Mouse (Mus musculus) neural tube, embryonic 14.5 days (tissue): ENCODE measurements around the gene Dpyd. TPM values are rescaled to one million over a fixed set of nuclear protein-coding genes. Genes with fewer than 3 reads are reported as not detected.

ENCODE experiments used
- ATAC-seq: fragments of 200-750 bp; cut with Nextera tagmentation; 2 replicates; pipeline ENCODE4 v1.8.0; 2017; ENCODE audit warnings: low read depth, mild to moderate bottlenecking, moderate TSS enrichment, moderate library complexity
- H3K27ac ChIP-seq: fragments of 300-500 bp; sonication (generic); 2 replicates; pipeline ENCODE4 v1.5.1; 2014; ENCODE audit warnings: low read depth, mild to moderate bottlenecking, control low read depth, low read length, moderate library complexity, mixed read lengths
- H3K27me3 ChIP-seq: fragments of 300-500 bp; sonication (generic); 2 replicates; pipeline ENCODE4 v1.6.1; 2014; ENCODE audit warnings: low read length; ENCODE audit not compliant: control insufficient read depth, insufficient read depth
- H3K36me3 ChIP-seq: fragments of 300-500 bp; sonication (generic); 2 replicates; pipeline ENCODE4 v1.6.1; 2014; ENCODE audit warnings: low read length, mixed read lengths; ENCODE audit not compliant: control insufficient read depth, insufficient read depth
- H3K4me1 ChIP-seq: fragments of 300-500 bp; sonication (generic); 2 replicates; pipeline ENCODE4 v1.6.1; 2014; ENCODE audit warnings: low read length; ENCODE audit not compliant: control insufficient read depth, insufficient read depth
- H3K4me2 ChIP-seq: fragments of 300-500 bp; sonication (generic); 2 replicates; pipeline ENCODE4 v1.6.1; 2014; ENCODE audit warnings: mild to moderate bottlenecking, low read depth, low read length, control low read depth
- H3K4me3 ChIP-seq: fragments of 300-500 bp; sonication (generic); 2 replicates; pipeline ENCODE4 v1.5.1; 2014; ENCODE audit warnings: low read depth, low read length, control low read depth, mixed read lengths
- H3K9ac ChIP-seq: fragments of 300-500 bp; sonication (generic); replicated peaks from 2 replicates; pipeline ENCODE4 v1.6.1; 2014; ENCODE audit warnings: low read depth, mild to moderate bottlenecking, control low read depth, low read length, mixed read lengths
- H3K9me3 ChIP-seq: fragments of 300-500 bp; sonication (generic); 2 replicates; pipeline ENCODE4 v1.6.1; 2016; ENCODE audit warnings: low read length; ENCODE audit not compliant: control insufficient read depth
- WGBS: fragments of 180-500 bp; shearing (Covaris S2); extraction: QIAGEN DNeasy Blood & Tissue Kit; methylation state at CpG from one replicate; pipeline ENCODE4 v1.1.7; 2014; 5-methylcytosine and 5-hydroxymethylcytosine counted together
- polyA plus RNA-seq: library from polyadenylated mRNA; unstranded; fragments of >200 nt; fragmentation: Nextera tagmentation; extraction: Ambion mirVana; gene quantifications from 2 replicates; pipeline ENCODE4 v1.2.1, GENCODE M21; 2014

The Dpyd gene
- polyA plus RNA-seq, 1 experiment from 2014 or later = 10.2 TPM

GRCm38 (mm10) chr3:119402836-119403728, 841.2 kb downstream of the Dpyd start:
- H3K4me3 ChIP-seq = no peak overlapping the region
- no peak overlapping the region for H3K9ac ChIP-seq
- 56% methylated on average over 7 of the region's 7 CpGs for WGBS
- no peak overlapping the region for H3K4me2 ChIP-seq
- no peaks in the 10 kb centered on the region for H3K9me3 ChIP-seq
- no peak for ATAC-seq
- H3K4me1 ChIP-seq = no peaks in the 10 kb centered on the region
- no peaks in the 10 kb centered on the region for H3K27me3 ChIP-seq
- no peak overlapping the region for H3K27ac ChIP-seq
- no peaks in the 10 kb centered on the region for H3K36me3 ChIP-seq

- Histone ChIP-seq H3K36me3 (no peaks in the 10 kb centered on the region), H3K4me3 (no peak overlapping the region), H3K27ac (no peak overlapping the region), H3K4me2 (no peak overlapping the region), H3K9ac (no peak overlapping the region), H3K4me1 (no peaks in the 10 kb centered on the region), H3K9me3 (no peaks in the 10 kb centered on the region), H3K27me3 (no peaks in the 10 kb centered on the region)
- WGBS = 75% methylated on average over 9 of the region's 9 CpGs
- no peak for ATAC-seq
Observed at GRCm38 (mm10) chr3:119419087-119419709, 857.3 kb downstream of the Dpyd start.

DNA sequence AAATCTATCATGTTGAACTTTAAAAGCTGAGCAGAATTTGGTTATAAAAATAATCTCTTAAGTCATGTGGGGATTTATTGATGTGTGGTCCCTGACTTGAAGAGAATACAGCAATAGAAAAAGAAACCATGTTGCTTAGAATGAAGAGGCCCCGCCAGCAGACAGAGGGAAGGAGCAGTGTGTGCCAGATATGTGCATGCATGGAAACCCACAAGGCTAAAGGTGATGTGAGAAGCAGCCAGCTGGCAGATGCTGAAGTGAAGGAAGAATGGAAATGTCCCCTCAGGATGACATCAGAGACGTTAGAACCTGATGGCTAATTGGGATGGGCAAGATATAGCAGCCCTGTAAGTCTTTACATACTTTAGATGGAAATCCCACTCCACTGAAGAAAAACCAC, 857.8 kb downstream of the Dpyd start:
- no peak overlapping the region for H3K4me3 ChIP-seq
- H3K9me3 ChIP-seq = no peaks in the 10 kb centered on the region
- no peaks in the 10 kb centered on the region for H3K27me3 ChIP-seq
- H3K27ac ChIP-seq = no peak overlapping the region
- H3K36me3 ChIP-seq = no peaks in the 10 kb centered on the region
- no peak overlapping the region for H3K9ac ChIP-seq
- WGBS = 69% methylated on average over 2 of the region's 2 CpGs
- H3K4me2 ChIP-seq = no peak overlapping the region
- no peaks in the 10 kb centered on the region for H3K4me1 ChIP-seq
- no peak for ATAC-seq

- Histone ChIP-seq H3K9me3 (no peaks in the 10 kb centered on the region), H3K4me3 (no peak overlapping the region), H3K9ac (no peak overlapping the region), H3K27me3 (no peaks in the 10 kb centered on the region), H3K4me2 (no peak overlapping the region), H3K27ac (no peak overlapping the region), H3K36me3 (no peaks in the 10 kb centered on the region), H3K4me1 (no peaks in the 10 kb centered on the region)
- ATAC-seq = no peak; the same call in 1 of the 2 replicates
- 62% methylated on average over 8 of the region's 8 CpGs for WGBS
Observed at GRCm38 (mm10) chr3:119431339-119431738, 869.4 kb downstream of the Dpyd start.

DNA sequence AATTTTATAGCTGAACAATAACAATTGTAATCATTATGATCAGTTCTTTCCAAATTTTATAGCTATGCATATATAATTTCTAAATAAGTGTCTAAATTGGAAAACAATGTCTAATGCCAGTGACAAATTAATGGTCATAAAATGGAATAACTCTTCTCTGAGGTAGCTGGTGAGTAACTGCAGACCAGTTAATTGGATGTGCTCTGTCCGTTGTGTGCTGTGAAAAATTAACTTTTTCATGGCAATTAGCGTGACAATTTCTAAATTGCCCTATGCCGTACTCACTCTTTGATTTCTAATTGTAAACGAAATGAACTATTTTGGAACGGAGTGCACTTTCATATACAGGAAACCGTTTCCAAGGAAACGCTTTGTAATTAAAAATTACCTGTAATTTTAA, 869.8 kb downstream of the Dpyd start:
- no peak overlapping the region for H3K9ac ChIP-seq
- no peaks in the 10 kb centered on the region for H3K36me3 ChIP-seq
- ATAC-seq = no peak
- H3K9me3 ChIP-seq = no peaks in the 10 kb centered on the region
- H3K4me3 ChIP-seq = no peak overlapping the region
- no peaks in the 10 kb centered on the region for H3K27me3 ChIP-seq
- no peaks in the 10 kb centered on the region for H3K4me1 ChIP-seq
- H3K27ac ChIP-seq = no peak overlapping the region
- no peak overlapping the region for H3K4me2 ChIP-seq
- WGBS = 64% methylated on average over 7 of the region's 7 CpGs

DNA sequence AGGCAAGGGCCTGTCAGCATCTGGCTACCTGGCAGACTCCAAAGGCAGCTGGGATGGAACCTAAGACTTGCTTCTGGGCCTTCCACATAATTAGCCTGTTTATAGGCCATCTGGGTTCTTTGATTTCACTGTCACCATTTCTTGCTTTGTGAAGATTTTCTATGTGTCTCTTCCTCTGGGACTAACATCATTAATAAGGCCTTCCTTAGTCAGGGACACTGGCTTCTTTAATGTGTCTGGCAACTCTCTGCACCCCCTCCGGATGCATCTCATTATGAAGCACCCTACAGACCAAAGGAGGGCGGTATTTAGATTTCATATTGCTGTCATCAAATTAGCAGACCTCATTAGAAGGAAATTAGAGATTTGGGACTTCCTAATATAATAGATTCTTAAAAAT, 885.6 kb downstream of the Dpyd start:
- Histone ChIP-seq H3K4me1 (no peaks in the 10 kb centered on the region), H3K4me2 (no peak overlapping the region), H3K27ac (no peak overlapping the region), H3K36me3 (no peaks in the 10 kb centered on the region), H3K4me3 (no peak overlapping the region), H3K9ac (no peak overlapping the region), H3K9me3 (no peaks in the 10 kb centered on the region), H3K27me3 (no peaks in the 10 kb centered on the region)
- 62% methylated on average over 2 of the region's 2 CpGs for WGBS
- ATAC-seq = no peak

GRCm38 (mm10) chr3:119464073-119464472, 902.1 kb downstream of the Dpyd start:
- H3K9ac ChIP-seq = no peak overlapping the region
- H3K9me3 ChIP-seq = no peaks in the 10 kb centered on the region
- no peak overlapping the region for H3K4me2 ChIP-seq
- H3K27ac ChIP-seq = no peak overlapping the region
- no peaks in the 10 kb centered on the region for H3K4me1 ChIP-seq
- H3K27me3 ChIP-seq = no peaks in the 10 kb centered on the region
- WGBS = 53% methylated on average over 2 of the region's 2 CpGs
- no peak overlapping the region for H3K4me3 ChIP-seq
- no peaks in the 10 kb centered on the region for H3K36me3 ChIP-seq
- ATAC-seq = no peak

GRCm38 (mm10) chr3:119464479-119464878, 902.5 kb downstream of the Dpyd start:
- ATAC-seq = no peak

GRCm38 (mm10) chr3:119467723-119468122, 905.8 kb downstream of the Dpyd start:
- H3K9me3 ChIP-seq = no peaks in the 10 kb centered on the region
- H3K4me1 ChIP-seq = no peaks in the 10 kb centered on the region
- no peak overlapping the region for H3K4me3 ChIP-seq
- no peaks in the 10 kb centered on the region for H3K27me3 ChIP-seq
- H3K27ac ChIP-seq = no peak overlapping the region
- no peak overlapping the region for H3K4me2 ChIP-seq
- H3K36me3 ChIP-seq = no peaks in the 10 kb centered on the region
- no peak for ATAC-seq
- no peak overlapping the region for H3K9ac ChIP-seq
- WGBS = 79% methylated on average over 2 of the region's 2 CpGs

More at GRCm38 (mm10) chr3:119464479-119464878, 902.5 kb downstream of the Dpyd start:
- Histone ChIP-seq H3K9me3 (no peaks in the 10 kb centered on the region), H3K4me2 (no peak overlapping the region), H3K9ac (no peak overlapping the region), H3K4me1 (no peaks in the 10 kb centered on the region), H3K27ac (no peak overlapping the region), H3K4me3 (no peak overlapping the region), H3K36me3 (no peaks in the 10 kb centered on the region), H3K27me3 (no peaks in the 10 kb centered on the region)
- WGBS = 28% methylated on average over 1 of the region's 1 CpGs
